Mouse (Mus musculus) frontal cortex, postnatal 36 days (tissue): ENCODE measurements around the gene Ctbs.
"Not testable (repeated sequence)": the region's sequence is repeated elsewhere in the genome, so short reads cannot be mapped to it uniquely, and the experiment has no call there.

Experiments used
- DNase-seq, 2 experiments: peaks; one replicate each; pipeline ENCODE4 v3.0.0; 2022; ENCODE audit warnings: low spot score in 2 of 2

Ctbs gene

GRCm38 (mm10) chr3:146433063-146433462 is 16.5 kb upstream of the Ctbs start:
- not testable (repeated sequence) for DNase-seq

DNA sequence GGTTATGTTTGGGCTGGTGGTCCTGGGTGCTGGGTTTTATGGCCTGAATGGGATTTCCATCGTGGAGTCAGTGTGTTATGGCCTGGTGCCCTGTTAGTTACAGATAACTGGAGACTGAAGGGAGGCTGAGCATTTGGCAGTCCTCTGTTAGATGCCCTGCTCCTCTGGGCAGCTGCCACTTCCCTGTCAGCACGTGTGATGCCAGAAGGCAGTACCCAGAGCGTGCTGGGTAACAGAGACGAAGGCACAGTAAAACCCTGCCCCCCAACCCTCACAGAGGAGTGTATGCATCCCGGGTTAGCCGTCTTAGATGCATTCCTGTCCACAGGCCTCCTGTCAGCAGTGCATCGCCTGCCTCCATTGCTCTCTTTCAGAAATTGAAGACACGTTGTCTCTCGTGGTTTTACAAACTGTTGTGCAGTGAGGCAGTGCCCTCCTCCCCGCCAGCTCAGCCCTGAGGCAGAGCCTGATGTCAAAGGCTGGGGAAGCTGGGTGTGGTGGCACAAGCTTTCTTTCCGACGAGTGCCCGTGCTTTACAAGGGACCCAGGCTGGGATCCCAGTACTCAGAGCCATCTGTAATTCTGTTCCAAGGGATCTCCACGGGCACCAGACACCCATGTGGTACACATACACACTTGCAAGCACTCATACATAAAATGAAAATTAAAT is 15.8 kb upstream of the Ctbs start:
- DNase-seq: no peak

GRCm38 (mm10) chr3:146434686-146435085 is 14.9 kb upstream of the Ctbs start:
- DNase-seq: no peak

- no peak for DNase-seq
Observed at GRCm38 (mm10) chr3:146435533-146435932, 14.1 kb upstream of the Ctbs start.

DNA sequence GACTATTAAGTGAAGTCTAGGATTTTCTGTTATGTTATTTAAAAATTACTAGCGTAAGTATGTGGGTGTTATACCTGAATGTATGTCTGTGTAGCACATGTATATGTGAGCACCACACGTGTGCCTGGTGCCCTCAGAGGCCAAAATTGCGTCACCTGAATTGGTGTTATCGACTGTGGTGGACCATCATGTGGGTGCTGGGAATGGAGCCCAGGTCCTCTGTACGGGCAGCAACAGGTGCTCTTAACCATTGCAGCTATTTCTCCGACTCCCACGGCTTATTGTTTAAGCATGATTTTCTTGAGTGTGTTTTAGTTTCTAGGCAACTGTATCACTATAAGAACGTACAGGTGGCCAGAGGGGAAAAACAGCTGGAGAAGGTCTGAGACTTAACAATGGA is 13.5 kb upstream of the Ctbs start:
- no peak for DNase-seq

GRCm38 (mm10) chr3:146440011-146440410 is 9.6 kb upstream of the Ctbs start:
- no peak for DNase-seq

GRCm38 (mm10) chr3:146440422-146440821 is 9.2 kb upstream of the Ctbs start:
- DNase-seq: no peak

DNA sequence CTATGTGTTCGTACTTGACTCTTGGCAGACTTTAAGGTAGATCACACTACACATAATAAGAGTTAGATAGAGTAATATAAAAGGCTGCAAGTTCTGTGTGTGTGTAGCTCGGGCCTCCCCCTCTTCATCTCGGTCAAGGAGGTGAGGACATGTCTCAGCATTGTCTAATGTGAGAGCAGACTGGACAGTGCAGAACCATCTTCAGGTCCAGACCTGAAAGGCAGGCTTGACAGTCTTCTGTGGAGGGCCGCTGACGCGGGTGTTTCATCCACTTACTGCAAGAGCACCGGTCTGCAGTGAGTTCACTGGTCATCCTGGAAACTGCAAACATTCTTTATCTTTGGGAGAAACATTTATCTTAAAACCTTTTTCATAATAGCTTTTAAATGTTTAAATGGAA is 7.1 kb upstream of the Ctbs start:
- DNase-seq: no peak

DNA sequence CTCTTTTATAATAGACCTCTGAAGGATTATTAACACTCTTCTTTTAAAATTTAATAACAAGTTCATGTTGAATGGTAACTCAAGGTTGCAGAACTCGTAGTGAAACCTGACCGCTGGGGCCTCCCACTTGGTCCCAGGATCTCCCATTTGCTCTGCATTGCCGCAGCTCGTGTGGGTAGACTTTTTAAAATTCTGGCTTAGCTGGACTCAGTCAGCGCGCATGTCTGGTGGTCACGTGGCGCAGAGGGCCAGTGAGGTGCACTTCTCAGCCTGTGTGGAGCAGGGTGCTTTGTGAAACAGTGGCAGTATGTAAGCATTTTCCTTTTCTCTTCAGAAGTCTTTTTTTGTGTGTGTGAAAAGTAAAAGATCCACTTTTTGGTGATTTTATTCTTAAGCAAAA is 6.7 kb upstream of the Ctbs start:
- no peak for DNase-seq

DNA sequence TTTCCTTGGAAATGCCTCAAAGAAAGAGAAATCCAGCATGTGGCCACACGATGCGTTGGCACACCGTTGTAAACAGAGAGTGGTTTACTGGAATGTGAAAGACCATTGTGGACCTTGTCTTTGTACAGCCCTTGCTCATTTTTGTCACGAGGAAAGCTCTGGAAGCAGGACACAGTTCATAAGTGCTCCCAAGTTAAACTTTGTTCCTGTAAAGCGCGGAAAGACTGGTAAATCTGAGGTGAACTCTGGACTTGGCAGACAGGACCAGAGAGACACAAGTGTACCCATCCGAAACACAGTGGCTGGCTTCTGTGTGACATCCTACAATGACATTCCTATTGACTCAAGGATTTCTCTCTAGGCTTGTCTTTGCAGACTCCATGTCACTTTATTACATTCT is 6.2 kb upstream of the Ctbs start:
- no peak for DNase-seq

DNA sequence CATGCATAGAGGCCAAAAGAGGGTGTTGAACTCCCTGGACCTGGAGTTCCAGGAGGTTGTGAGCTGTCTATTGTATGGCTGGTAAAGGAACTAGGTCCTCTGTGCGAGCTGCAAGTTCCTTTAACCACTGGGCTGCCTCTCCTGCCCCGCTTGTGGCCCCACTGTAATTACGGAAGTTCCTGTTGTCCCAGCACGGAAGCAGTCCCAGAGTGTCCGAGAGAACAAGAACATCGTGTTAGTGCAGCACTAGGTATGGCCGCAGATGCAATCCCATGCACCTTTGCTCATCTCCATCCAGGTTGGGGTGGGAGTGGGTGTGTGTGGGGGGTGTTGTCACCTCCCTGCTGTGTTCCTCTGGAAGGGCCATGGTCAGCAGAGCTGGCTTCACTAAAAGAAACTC is 4.7 kb upstream of the Ctbs start:
- no peak for DNase-seq

- DNase-seq: no peak
Observed at GRCm38 (mm10) chr3:146447156-146447555, 2.4 kb upstream of the Ctbs start.

DNA sequence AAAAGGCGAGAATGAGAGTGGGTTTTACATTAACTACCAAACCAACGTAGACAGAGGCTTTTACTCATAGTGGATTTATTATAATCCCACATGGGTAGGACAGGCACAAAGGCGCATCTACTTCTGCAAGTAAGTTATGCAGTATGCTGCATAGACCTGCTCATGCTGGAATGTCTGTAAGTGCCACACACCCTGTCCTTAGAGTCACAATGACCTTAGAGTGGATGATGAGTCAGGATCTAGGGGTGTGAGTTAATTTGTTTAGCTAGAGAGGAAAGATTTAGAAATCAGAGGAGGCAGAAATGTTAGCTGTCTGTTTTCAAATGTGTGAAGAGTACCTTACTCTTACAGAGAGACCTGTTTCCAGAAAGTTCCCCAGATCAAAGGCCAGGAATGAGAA is 2.0 kb upstream of the Ctbs start:
- no peak for DNase-seq

- DNase-seq: no peak
Observed at GRCm38 (mm10) chr3:146448372-146448771, 1.2 kb upstream of the Ctbs start.

- no peak for DNase-seq
Observed at GRCm38 (mm10) chr3:146448969-146449368, 626 bp upstream of the Ctbs start.

- peak; percentile 92 to 93 for DNase-seq
Observed at GRCm38 (mm10) chr3:146450371-146450841, 811 bp downstream of the Ctbs start.

DNA sequence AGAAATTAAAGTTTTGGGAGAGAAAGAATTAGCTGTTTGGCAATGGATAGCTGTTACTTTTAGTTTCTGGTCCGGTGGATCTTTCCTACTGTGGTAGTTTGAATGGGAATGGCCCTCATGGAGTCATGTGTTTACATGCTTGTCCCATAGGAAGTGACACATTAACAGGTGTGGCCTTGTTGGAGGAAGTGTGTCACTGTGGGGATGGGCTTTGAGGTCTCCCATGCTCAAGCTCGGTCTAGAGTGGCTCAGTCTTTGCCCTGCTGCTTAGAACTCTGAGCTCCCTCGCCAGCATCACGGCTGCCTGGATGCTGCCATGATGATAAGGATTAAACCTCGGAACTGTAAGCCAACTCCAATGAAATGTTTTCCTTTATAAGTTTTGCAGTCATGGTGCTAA is 1.8 kb downstream of the Ctbs start:
- no peak for DNase-seq

GRCm38 (mm10) chr3:146462939-146463338 is 13.3 kb downstream of the Ctbs start:
- no peak for DNase-seq

DNA sequence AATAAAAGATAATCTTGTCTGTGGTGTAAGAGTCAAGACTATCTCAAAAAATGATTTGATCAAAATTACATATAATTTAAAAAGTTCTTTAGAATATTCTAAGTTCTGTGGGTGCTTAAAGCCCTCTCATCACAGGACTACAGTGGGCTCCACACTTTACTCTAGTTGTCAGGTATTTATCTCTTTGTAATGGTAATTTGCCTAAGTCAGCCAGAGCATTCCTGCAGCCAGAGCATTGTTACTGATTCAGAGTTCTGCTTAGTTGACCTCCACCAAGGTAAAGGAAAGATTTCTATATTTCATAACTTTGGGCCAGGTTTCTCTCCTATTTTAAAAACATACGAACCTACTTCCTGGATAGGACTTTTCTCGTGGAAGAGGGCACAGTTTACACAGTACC is 19.6 kb downstream of the Ctbs start:
- DNase-seq: no peak

- DNase-seq: no peak
Observed at GRCm38 (mm10) chr3:146472657-146473056, 23.1 kb downstream of the Ctbs start.

- no peak for DNase-seq
Observed at GRCm38 (mm10) chr3:146473741-146474140, 24.1 kb downstream of the Ctbs start.

- DNase-seq: no peak
Observed at GRCm38 (mm10) chr3:146474428-146474827, 24.8 kb downstream of the Ctbs start.

DNA sequence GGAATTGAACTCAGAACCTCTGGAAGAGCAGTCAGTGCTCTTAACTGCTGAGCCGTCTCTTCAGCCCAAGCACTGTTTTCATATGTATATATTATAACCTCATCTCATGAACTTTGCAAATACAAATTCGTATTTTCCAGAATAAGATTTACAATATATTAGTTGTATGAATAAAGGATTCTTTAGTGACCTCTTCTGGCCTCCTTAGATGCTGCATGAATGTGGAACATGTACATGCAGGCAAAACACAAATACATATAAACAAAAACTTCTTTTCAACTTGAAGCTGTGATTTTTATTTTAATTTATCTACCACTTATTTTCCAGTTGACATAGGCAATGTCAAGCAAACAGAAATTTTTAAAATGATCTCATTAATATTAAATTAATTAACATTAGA is 32.4 kb downstream of the Ctbs start:
- no peak for DNase-seq

GRCm38 (mm10) chr3:146486464-146486863 is 36.9 kb downstream of the Ctbs start:
- DNase-seq: no peak
